Mouse (Mus musculus) midbrain, embryonic 11.5 days (tissue): ENCODE results near the gene Gm48551. TPM values are rescaled to one million over a fixed set of nuclear protein-coding genes. Genes with fewer than 3 reads are reported as not detected.
A peak's percentile ranks its signal among the peaks of the same experiment; 100 is the strongest.

Experiments
- ATAC-seq: fragments of 200-750 bp; cut with Nextera tagmentation; 2 replicates; pipeline ENCODE4 v1.8.0; 2017; ENCODE audit warnings: moderate TSS enrichment, moderate library complexity; ENCODE audit not compliant: low FRiP score
- DNase-seq: peaks from one replicate; pipeline ENCODE4 v3.0.0; 2015; ENCODE audit warnings: low spot score; ENCODE audit errors: missing footprints
- H3K27ac ChIP-seq: fragments of 300-500 bp; sonication (generic); 2 replicates; pipeline ENCODE4 v1.5.1; 2014; ENCODE audit warnings: low read depth, low read length
- H3K27me3 ChIP-seq: fragments of 300-500 bp; sonication (generic); 2 replicates; pipeline ENCODE4 v1.6.1; 2014; ENCODE audit warnings: mild to moderate bottlenecking, low read length, moderate library complexity, mixed read lengths; ENCODE audit not compliant: control insufficient read depth, insufficient read depth
- H3K36me3 ChIP-seq: fragments of 300-500 bp; sonication (generic); 2 replicates; pipeline ENCODE4 v1.6.1; 2014; ENCODE audit warnings: mild to moderate bottlenecking, low read length, moderate library complexity, mixed read lengths; ENCODE audit not compliant: control insufficient read depth, insufficient read depth
- H3K4me1 ChIP-seq: fragments of 300-500 bp; sonication (generic); 2 replicates; pipeline ENCODE4 v1.6.1; 2014; ENCODE audit warnings: low read length; ENCODE audit not compliant: control insufficient read depth, insufficient read depth
- H3K4me2 ChIP-seq: fragments of 300-500 bp; sonication (generic); 2 replicates; pipeline ENCODE4 v1.6.1; 2014; ENCODE audit warnings: mild to moderate bottlenecking, moderate library complexity
- H3K4me3 ChIP-seq: fragments of 300-500 bp; sonication (generic); 2 replicates; pipeline ENCODE4 v1.5.1; 2014; ENCODE audit warnings: low read depth, low read length
- H3K9ac ChIP-seq: fragments of 300-500 bp; sonication (generic); 2 replicates; pipeline ENCODE4 v1.6.1; 2014; ENCODE audit warnings: low read length
- H3K9me3 ChIP-seq: fragments of 300-500 bp; sonication (generic); 2 replicates; pipeline ENCODE4 v1.6.1; 2016; ENCODE audit warnings: low read length; ENCODE audit not compliant: control insufficient read depth
- WGBS: fragments of 180-500 bp; shearing (Covaris S2); extraction: QIAGEN DNeasy Blood & Tissue Kit; methylation state at CpG from one replicate; pipeline ENCODE4 v1.1.7; 2014; 5-methylcytosine and 5-hydroxymethylcytosine counted together
- polyA plus RNA-seq: library from polyadenylated mRNA; unstranded; fragments of >200 nt; fragmentation: Nextera tagmentation; extraction: Ambion mirVana; gene quantifications from 2 replicates; pipeline ENCODE4 v1.2.1, GENCODE M21; 2014

Gm48551 gene
- polyA plus RNA-seq, 1 experiment from 2014 or later: 2.9 TPM

DNA sequence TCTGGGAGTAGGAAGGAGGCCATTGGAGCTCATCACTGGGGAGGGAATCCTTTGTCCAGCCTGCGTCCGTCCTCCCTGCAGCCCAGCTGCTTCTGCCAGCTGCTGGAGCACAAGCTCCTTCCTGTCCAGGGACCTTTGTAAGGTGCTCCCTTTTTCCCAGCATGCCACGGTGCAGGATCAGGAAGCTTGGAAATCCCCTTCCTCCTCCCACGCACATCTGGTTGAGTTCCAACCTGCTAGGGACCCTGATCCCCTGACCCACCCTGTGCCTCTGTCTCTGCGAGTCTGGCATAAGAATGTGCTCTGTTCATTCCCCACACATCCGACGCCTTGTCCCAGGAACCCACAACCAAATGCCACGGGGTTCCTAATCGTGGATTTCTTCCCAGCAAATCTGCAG, 26.7 kb downstream of the Gm48551 start:
- no peak overlapping the region for H3K4me2 ChIP-seq

DNA sequence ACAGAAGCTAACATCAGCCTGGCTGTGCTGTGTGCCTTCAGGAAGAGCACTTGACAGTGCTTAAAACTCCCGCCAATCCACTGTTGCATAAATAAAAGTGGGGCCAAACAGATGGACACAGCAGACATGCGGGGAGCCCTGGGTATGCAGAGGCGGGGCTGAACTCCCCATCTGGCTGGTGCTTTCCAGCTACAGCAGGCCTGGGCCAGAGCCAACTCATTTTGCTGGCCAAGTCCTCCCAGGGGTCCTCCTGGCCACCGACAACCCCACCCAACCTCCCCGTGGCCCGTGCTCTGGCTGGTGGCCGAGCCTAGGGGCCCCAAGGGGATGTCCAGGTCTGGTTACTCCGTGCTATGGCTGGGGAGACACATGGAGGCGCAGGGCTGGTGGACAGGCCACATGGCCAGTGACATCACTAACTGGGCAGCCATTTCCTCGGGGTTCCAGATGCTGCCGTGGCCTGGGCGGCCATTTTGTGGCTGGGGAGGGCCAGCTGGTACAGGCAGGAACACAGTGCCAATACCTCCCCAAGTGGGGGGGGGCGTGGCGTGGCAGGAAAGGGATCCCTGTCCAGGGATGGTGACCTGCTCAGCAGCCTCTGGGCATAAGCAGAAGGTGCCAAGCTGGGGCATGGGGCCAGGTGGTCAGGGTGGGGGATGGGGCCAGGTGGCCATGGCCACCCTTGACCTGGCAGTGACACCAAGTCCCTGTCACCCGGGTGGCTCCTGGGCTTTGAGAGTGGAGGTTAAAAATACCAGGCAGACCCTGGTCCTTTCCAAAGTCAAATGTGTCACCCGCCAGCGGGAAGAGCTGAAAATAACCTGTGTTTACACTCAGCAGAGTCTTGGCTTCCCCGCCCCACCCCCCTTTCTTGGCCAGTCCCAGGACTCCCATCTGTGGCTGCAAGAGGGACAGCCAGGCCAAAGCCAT, 27.5 kb downstream of the Gm48551 start:
- H3K4me1 ChIP-seq: peaks cover 33% of the 10 kb centered on the region
- DNase-seq (no peak), ATAC-seq (no peak)
- WGBS: 83% methylated on average over 18 of the region's 18 CpGs
- no peak overlapping the region for H3K4me3 ChIP-seq
- no peak overlapping the region for H3K27ac ChIP-seq
- no peak overlapping the region for H3K4me2 ChIP-seq
- no peaks in the 10 kb centered on the region for H3K9me3 ChIP-seq
- H3K9ac ChIP-seq: no peak overlapping the region
- H3K36me3 ChIP-seq: no peaks in the 10 kb centered on the region
- peaks cover 16% of the 10 kb centered on the region for H3K27me3 ChIP-seq

More for the DNA sequence above, 26.7 kb downstream of the Gm48551 start:
- H3K9ac ChIP-seq: no peak overlapping the region
- peaks cover 23% of the 10 kb centered on the region for H3K27me3 ChIP-seq
- no peaks in the 10 kb centered on the region for H3K36me3 ChIP-seq
- ATAC-seq: no peak
- WGBS: 83% methylated on average over 9 of the region's 9 CpGs
- H3K4me3 ChIP-seq: no peak overlapping the region
- no peak overlapping the region for H3K27ac ChIP-seq
- H3K9me3 ChIP-seq: no peaks in the 10 kb centered on the region
- DNase-seq: no peak
- H3K4me1 ChIP-seq: peaks cover 35% of the 10 kb centered on the region

GRCm38 (mm10) chr10:81412586-81413309, 28.5 kb downstream of the Gm48551 start:
- Histone ChIP-seq H3K36me3 (no peaks in the 10 kb centered on the region), H3K9me3 (no peaks in the 10 kb centered on the region), H3K9ac (no peak overlapping the region), H3K27me3 (peaks cover 6% of the 10 kb centered on the region), H3K4me3 (no peak overlapping the region), H3K4me2 (no peak overlapping the region), H3K4me1 (peaks cover 33% of the 10 kb centered on the region), H3K27ac (no peak overlapping the region; the same call in 1 of the 2 replicates)
- ATAC-seq (no peak), DNase-seq (no peak)
- WGBS: 77% methylated on average over 16 of the region's 16 CpGs

GRCm38 (mm10) chr10:81413310-81414261, 29.3 kb downstream of the Gm48551 start:
- no peak overlapping the region for H3K4me3 ChIP-seq
- peak overlapping the region; percentile 42 for H3K9ac ChIP-seq
- ATAC-seq: peak; percentile 5; the same call in 1 of the 2 replicates

DNA sequence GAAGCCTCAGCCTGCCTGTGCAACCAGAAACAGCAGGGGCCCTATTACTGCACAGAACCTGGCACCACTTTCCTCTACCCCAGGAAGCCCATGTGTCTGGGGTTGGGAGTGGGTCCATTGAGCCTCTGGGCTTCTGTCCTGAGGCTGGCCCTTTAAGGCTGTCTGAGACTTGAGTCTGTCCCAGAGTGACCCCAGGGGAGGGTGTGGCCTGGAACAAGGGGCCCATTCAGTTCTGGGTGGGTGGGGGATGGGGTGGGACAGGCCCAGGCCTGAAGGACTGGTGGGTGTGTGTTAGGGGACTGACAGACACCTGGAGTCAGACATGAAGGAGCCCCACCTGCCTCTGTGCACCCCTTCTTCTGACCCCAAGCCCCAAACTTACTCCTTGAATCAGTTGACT, 30.4 kb downstream of the Gm48551 start:
- no peaks in the 10 kb centered on the region for H3K9me3 ChIP-seq
- H3K27ac ChIP-seq: no peak overlapping the region
- no peaks in the 10 kb centered on the region; the same call in 1 of the 2 replicates for H3K27me3 ChIP-seq
- no peak overlapping the region for H3K4me3 ChIP-seq
- H3K4me1 ChIP-seq: peaks cover 27% of the 10 kb centered on the region
- ATAC-seq (0 out of 2 replicates have a peak, but pooled peaks have one; percentile 7), DNase-seq (peak; percentile 82)
- no peaks in the 10 kb centered on the region for H3K36me3 ChIP-seq
- no peak overlapping the region for H3K9ac ChIP-seq
- H3K4me2 ChIP-seq: no peak overlapping the region

More at GRCm38 (mm10) chr10:81413310-81414261, 29.3 kb downstream of the Gm48551 start:
- H3K27ac ChIP-seq: no peak overlapping the region; the same call in none of the 2 replicates
- DNase-seq: no peak
- no peaks in the 10 kb centered on the region; the same call in 1 of the 2 replicates for H3K27me3 ChIP-seq
- 29% methylated on average over 26 of the region's 26 CpGs for WGBS
- peaks cover 36% of the 10 kb centered on the region for H3K4me1 ChIP-seq
- peak overlapping the region; percentile 17; the same call in 1 of the 2 replicates for H3K4me2 ChIP-seq
- H3K9me3 ChIP-seq: no peaks in the 10 kb centered on the region
- no peaks in the 10 kb centered on the region for H3K36me3 ChIP-seq

- H3K4me3 ChIP-seq: no peak overlapping the region
- H3K27ac ChIP-seq: no peak overlapping the region
- H3K4me2 ChIP-seq: no peak overlapping the region
- H3K4me1 ChIP-seq: peaks cover 27% of the 10 kb centered on the region
- no peak overlapping the region for H3K9ac ChIP-seq
- no peaks in the 10 kb centered on the region; the same call in 1 of the 2 replicates for H3K27me3 ChIP-seq
- H3K36me3 ChIP-seq: no peaks in the 10 kb centered on the region
- no peak for ATAC-seq
- WGBS: 80% methylated on average over 5 of the region's 5 CpGs
- peak; percentile 81 for DNase-seq
- H3K9me3 ChIP-seq: no peaks in the 10 kb centered on the region
Observed at GRCm38 (mm10) chr10:81415146-81415545, 30.9 kb downstream of the Gm48551 start.

- Histone ChIP-seq H3K36me3 (no peaks in the 10 kb centered on the region), H3K4me1 (peaks cover 27% of the 10 kb centered on the region), H3K4me2 (no peak overlapping the region), H3K27me3 (no peaks in the 10 kb centered on the region; the same call in 1 of the 2 replicates), H3K4me3 (no peak overlapping the region), H3K9me3 (no peaks in the 10 kb centered on the region), H3K9ac (no peak overlapping the region), H3K27ac (no peak overlapping the region)
- ATAC-seq (no peak), DNase-seq (peak; percentile 72)
- 68% methylated on average over 17 of the region's 17 CpGs for WGBS
Observed at GRCm38 (mm10) chr10:81415549-81416310, 31.5 kb downstream of the Gm48551 start.
